Mouse (Mus musculus) embryo, embryonic 9.5 days (tissue): ENCODE measurements around the gene Kcnma1.

Source experiments
- DNase-seq: peaks from one replicate; pipeline ENCODE4 v3.0.0-alpha.2; 2017; ENCODE audit errors: extremely low spot score

Kcnma1 gene

DNA sequence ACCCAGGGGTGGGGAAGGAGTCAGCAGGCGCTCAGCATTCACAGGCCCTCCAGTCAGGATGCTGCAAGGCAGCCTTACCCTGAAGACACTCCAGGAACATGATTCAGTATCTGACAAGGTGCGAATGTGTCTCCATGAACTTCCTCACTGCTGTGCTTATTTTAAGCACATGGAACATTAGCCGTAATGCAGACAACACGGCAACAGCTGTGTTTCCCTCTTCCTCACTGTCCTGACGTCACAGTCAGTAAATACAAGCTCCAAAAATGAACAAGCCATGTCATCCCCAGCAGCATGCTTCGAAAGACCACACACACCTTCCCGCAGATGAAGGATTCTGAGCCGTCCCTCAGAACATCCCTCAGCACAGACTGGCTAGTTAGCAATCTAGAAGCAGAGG, 47.8 kb downstream of the Kcnma1 start:
- DNase-seq: no peak

- no peak for DNase-seq
Observed at GRCm38 (mm10) chr14:23959061-23959460, 55.2 kb downstream of the Kcnma1 start.

DNA sequence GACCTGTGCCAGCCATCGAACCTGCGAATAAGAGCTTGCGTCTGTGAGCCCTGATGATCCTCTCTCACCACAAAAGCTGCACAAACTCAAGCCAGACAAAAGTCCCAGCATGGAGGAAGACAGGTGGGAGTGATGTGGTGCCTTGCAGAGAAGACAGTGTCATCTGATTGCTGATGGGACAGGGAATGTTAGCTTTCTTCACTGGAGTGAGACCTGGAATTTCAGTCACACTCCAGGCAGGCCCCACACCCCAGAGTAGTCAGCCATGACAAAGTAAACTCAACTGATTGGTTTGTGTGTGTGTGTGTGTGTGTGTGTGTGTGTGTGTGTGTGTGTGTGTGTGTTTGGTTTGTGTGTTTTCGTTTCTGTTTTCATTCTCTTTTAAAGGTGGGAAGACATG, 57.0 kb downstream of the Kcnma1 start:
- DNase-seq: no peak

DNA sequence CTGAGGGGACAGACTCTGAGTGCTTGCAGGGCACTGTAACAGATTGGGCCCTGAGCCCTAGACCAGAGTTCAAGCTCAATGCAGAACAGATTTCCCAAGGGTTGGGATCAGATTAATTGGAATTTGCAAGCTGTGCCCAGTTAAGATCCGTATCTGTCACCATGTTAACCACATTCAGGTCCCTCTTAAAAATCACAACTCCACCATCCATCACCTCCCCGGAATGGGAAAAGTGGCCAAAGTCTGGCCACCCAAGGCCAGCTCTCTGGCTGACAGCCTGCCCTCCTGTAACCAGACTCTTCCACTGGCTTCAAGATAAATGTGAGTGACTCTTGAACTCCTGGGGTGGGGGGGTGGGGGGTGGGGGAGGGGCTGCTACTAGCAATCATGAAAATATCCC, 70.4 kb downstream of the Kcnma1 start:
- DNase-seq: no peak

GRCm38 (mm10) chr14:23943152-23943551, 71.1 kb downstream of the Kcnma1 start:
- no peak for DNase-seq

DNA sequence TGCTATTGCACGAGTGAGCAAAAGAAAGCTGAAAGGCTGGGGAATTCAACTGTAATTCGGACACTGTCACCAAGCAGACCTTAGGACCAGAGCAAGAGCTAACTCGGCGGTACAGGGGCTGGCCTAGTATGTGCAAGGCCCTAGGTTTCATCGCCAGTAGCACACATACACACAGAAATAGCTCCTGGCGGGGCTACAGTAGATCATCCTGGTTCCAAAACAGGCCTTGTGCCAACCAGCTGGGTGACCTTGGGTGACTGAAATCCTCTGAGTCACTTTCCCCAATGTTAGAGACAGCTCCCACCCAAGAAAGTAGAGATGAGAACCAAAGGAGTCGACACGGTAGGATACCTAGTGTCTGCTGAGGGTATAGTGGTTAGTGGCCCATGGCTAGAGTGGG, 72.2 kb downstream of the Kcnma1 start:
- DNase-seq: no peak

DNA sequence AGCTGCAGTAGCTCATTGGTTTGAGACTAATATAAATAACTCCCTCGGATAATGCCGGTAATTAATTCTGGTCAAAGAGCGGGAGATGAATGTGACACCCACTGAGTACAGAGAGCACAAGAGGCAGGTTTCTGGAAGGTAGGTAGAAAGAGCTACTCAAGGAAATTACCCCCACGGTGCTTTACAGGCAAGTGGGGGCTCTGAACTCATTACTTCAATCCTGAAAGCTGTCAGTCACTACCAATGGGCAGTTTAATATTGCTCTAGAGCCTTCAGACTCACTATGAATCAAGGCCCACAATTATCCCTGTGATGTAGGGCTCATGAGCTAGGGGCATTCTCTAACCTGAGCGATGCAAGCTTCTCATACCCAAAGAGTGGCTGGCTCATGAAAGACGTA, 79.3 kb downstream of the Kcnma1 start:
- DNase-seq: no peak

DNA sequence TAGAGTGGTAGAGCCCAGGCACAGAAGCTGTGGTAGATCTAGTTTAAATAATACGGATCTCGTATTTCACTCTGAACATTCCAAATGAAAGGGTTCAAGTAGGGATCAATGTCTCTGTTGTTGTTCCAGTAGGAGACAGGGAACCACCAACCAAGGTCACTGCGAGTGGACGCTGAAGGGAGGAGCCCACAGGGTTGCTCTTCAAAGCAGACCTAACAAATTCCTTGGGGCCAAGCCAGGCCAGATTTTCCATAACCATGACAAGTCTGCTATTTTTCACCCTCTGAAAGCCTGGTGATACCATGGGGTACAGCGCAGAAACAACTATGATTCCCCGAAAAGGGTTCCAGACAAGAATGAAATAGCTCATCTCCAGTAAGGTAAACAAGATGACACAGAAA, 82.6 kb downstream of the Kcnma1 start:
- no peak for DNase-seq

- no peak for DNase-seq
Observed at GRCm38 (mm10) chr14:23929168-23929567, 85.1 kb downstream of the Kcnma1 start.

DNA sequence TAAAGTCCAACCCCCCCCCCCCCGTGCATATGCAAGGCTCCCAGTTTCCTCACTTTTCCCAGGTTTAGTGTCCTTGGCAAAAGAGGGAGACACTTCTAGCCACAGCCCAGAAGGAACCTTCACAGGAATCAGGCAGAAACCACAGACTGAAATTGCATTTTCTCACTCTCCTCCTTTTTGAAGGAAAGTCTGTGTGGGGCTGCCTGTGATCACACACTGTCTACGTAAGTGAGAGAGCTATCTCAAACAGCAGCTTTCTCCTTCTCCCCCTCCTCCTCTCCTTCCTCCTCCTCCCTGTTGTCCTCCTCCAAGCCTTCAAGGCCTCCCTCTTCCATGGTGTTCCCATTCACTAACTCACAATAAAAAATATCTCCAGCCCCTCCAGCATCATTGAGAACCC, 90.9 kb downstream of the Kcnma1 start:
- no peak for DNase-seq

GRCm38 (mm10) chr14:23922755-23923154, 91.5 kb downstream of the Kcnma1 start:
- no peak for DNase-seq

GRCm38 (mm10) chr14:23911108-23911629, 103.1 kb downstream of the Kcnma1 start:
- DNase-seq: no peak

DNA sequence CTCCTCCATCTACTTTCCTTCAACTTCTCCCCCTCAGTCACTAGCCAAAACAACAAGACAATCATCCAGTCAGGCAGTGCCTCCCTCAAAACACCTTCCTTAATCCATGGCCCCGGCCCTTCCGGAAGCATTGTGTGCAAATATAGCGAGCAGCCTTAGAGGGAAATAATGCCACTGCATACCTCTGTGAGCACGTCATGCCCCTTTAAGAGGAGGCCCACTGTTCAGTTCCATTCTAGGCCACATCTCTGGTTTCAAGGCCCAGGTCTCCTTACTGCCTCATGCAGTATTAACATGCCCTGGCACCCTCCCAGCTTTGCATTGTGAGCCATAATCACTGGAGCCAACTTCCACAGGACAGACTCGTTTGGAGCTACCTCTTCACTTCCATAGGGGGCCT, 105.7 kb downstream of the Kcnma1 start:
- DNase-seq: no peak

GRCm38 (mm10) chr14:23902636-23903279, 111.5 kb downstream of the Kcnma1 start:
- peak; percentile 30 for DNase-seq

DNA sequence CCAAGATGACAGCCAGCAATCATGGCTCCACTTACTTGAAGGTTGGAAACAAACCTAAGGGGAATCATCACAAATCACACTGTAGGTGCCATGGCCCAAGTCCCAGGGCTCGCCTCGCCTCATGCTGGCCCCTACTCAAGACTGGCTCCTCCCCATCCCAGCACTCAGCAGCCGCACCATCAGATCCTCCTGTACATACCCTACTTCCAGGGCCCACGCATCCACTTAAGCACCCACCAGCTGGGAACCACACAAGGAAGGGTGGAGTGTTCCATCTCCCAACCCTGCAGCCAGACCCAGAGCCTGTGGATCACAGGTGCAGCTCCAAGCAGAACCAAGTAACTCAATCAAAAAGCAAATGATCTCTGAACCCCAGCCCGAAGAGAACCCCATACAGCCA, 114.8 kb downstream of the Kcnma1 start:
- no peak for DNase-seq

- no peak for DNase-seq
Observed at GRCm38 (mm10) chr14:23897815-23898214, 116.5 kb downstream of the Kcnma1 start.

DNA sequence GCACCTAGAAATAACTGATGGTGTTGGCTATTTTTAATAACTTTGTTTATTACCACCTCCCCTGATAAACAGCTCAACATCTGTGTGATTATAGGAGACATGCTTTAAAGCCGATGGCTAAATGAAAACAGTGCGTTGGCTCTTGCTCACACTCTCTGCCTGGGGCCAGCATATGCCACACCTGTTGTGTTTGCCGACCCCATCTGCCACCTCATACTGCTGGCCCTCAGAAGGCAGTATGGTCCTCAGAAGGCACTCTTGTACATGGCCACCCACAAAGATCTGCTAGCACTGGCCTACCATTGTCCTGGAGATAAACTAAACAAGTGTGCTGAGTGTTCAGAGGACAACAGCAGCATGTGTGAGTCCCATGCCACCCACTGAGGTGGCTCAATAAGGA, 118.3 kb downstream of the Kcnma1 start:
- DNase-seq: no peak

DNA sequence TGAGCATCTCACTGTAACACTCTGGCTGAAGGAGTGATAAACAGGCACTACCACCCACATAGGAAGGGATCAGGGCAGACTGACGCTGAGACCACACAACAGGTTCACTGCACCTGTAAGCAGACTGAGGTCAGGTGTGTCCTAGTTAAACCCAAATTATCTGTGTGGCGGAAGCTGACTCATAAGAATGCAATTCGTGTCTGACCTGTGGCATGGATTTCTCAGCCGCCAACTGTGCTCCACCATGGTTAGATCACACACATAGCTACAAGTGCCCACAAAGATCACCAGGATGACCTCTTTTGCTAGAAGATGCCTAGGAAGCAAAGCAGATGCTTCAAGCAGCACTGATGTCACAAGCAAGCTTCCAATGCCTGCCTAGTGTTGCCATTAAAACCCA, 128.2 kb downstream of the Kcnma1 start:
- DNase-seq: no peak

- DNase-seq: no peak
Observed at GRCm38 (mm10) chr14:23885539-23885938, 128.8 kb downstream of the Kcnma1 start.

DNA sequence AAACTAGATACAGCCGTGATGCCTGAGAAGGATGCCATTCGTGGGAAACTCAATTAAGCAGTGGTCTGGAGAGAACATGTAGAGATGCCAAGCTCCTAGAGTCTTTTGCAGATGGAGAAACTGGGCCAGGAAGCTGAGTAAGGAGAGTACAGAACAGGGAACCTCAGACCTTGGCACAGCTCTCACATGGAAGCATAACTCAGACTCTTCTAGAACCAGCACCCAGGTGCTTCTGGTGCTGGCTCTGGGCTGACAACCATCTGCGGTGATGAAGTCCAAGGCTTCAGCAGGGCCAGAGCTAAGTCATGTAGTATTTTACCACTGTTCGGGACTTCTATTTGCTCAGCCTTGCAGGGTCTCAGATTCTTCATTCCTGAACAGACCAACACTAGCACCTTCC, 129.2 kb downstream of the Kcnma1 start:
- no peak for DNase-seq

DNA sequence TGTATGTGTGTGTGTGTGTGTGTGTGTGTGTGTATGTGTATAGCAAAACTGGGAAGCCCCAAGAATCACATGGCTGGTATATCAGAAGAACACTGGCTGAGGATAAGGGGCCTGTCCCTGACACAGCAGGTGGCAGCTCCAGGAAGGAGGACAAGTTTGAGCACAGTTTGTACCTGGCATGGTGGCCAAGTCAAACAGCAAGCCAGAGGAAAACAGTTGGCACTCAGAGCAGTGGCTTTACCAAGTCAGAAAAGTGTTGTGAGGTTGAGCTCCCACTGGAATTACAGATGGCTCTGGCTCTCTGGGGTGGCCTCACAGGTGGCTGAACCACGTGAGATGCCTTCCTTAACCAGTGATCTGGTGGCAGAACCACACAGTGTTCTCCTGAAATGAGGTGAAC, 132.3 kb downstream of the Kcnma1 start:
- no peak for DNase-seq

DNA sequence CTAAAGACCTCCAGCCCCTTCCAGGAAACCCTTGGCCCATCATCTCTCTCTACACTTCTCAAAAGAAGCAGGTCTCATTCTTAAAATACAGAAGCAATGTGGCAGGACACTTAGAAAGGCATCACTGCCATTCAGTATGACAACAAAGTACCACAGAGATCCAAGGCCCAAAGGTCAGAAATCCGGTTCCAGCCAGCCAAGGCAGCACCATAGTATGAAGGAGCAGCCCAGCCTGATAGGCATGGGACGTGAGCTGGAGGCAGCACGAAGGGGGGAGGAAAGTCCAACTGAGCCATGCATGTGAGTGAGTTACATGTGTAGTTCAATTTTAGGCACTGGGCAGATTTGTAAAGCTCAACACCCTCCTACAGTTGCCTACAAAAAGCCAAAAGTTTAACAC, 135.0 kb downstream of the Kcnma1 start:
- no peak for DNase-seq

GRCm38 (mm10) chr14:23877561-23877960, 136.7 kb downstream of the Kcnma1 start:
- no peak for DNase-seq

DNA sequence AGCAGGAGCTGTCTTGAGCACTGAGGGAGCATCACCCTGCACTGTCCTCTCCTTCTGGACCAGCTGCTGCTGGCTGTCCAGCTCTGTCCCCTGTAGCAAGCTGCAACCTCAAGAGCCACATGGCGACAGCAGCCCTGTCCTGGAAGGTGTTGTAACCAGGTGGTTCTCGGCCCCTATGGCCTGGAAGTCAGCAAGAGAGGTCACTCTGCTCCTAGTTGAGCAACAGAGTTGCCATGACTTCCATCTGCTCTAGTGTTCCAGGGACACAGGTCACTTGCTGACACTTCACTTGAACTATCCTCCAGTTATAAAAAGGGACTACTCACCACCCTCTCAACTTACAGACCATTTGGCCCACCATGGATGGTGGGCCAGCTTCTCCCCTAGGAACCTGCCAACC, 139.7 kb downstream of the Kcnma1 start:
- no peak for DNase-seq
